Mouse (Mus musculus) hindbrain, embryonic 12.5 days (tissue): ENCODE results near the gene Cnnm1. TPM values are rescaled to one million over a fixed set of nuclear protein-coding genes. Genes with fewer than 3 reads are reported as not detected.

Experiments
- ATAC-seq: fragments of 200-750 bp; cut with Nextera tagmentation; 2 replicates; pipeline ENCODE4 v1.8.0; 2017; ENCODE audit warnings: moderate TSS enrichment; ENCODE audit not compliant: low FRiP score
- H3K27ac ChIP-seq: fragments of 300-500 bp; sonication (generic); 2 replicates; pipeline ENCODE4 v1.5.1; 2016; ENCODE audit warnings: mild to moderate bottlenecking
- H3K27me3 ChIP-seq: fragments of 300-500 bp; sonication (generic); 2 replicates; pipeline ENCODE4 v1.6.1; 2016; ENCODE audit warnings: mild to moderate bottlenecking
- H3K36me3 ChIP-seq: fragments of 300-500 bp; sonication (generic); 2 replicates; pipeline ENCODE4 v1.6.1; 2016; ENCODE audit warnings: mild to moderate bottlenecking
- H3K4me1 ChIP-seq: fragments of 300-500 bp; sonication (generic); 2 replicates; pipeline ENCODE4 v1.6.1; 2016
- H3K4me2 ChIP-seq: fragments of 300-500 bp; sonication (generic); replicated peaks from 2 replicates; pipeline ENCODE4 v1.6.1; 2016; ENCODE audit warnings: mild to moderate bottlenecking
- H3K4me3 ChIP-seq: fragments of 300-500 bp; sonication (generic); 2 replicates; pipeline ENCODE4 v1.5.1; 2016; ENCODE audit warnings: mild to moderate bottlenecking
- H3K9ac ChIP-seq: fragments of 300-500 bp; sonication (generic); 2 replicates; pipeline ENCODE4 v1.6.1; 2016; ENCODE audit warnings: mild to moderate bottlenecking, moderate library complexity
- H3K9me3 ChIP-seq: fragments of 300-500 bp; sonication (generic); replicated peaks from 2 replicates; pipeline ENCODE4 v1.6.1; 2016; ENCODE audit warnings: mild to moderate bottlenecking
- WGBS: fragments of 180-500 bp; shearing (Covaris S2); methylation state at CpG from one replicate; pipeline ENCODE4 v1.1.7; 2016; 5-methylcytosine and 5-hydroxymethylcytosine counted together
- polyA plus RNA-seq: library from polyadenylated mRNA; unstranded; fragments of >200 nt; fragmentation: Nextera tagmentation; extraction: Ambion mirVana; gene quantifications from 2 replicates; pipeline ENCODE4 v1.2.1, GENCODE M21; 2016

The Cnnm1 gene
- polyA plus RNA-seq, 1 experiment from 2014 or later = 0.67 TPM

DNA sequence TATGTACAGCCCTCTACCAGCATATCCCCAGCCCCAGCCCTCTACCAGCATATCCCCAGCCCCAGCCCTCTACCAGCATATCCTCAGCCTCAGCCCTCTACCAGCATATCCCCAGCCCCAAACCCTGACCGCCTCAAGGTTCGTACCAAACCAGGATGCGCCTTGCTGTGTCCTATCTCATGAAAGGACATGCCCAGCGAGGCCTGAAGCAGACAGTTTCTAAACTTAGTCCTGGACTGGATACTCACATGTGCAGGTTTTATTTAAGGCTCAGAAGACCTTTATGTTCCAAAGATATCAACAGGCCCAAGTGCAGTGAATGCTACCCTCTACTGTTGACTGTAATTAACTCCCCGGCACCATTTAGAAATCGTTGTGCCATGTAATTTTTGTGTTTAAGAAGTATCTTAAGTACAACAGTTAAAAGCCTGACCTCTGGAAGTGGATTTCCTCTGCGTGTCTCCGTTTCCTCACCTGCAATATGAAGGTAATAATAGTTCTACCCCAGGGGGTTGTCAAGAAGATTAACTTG, 87.9 kb downstream of the Cnnm1 start:
- no peaks in the 10 kb centered on the region for H3K36me3 ChIP-seq
- H3K27me3 ChIP-seq = peaks cover 12% of the 10 kb centered on the region
- no peak overlapping the region for H3K4me2 ChIP-seq
- WGBS = 88% methylated on average over 8 of the region's 8 CpGs
- no peak overlapping the region for H3K4me3 ChIP-seq
- H3K9me3 ChIP-seq = no peaks in the 10 kb centered on the region
- no peak overlapping the region for H3K27ac ChIP-seq
- ATAC-seq = no peak
- peaks cover 13% of the 10 kb centered on the region for H3K4me1 ChIP-seq
- H3K9ac ChIP-seq = no peak overlapping the region

- H3K4me3 ChIP-seq = peak overlapping the region; percentile 16; the same call in 1 of the 2 replicates
- 2% methylated on average over 13 of the region's 13 CpGs for WGBS
Observed at GRCm38 (mm10) chr19:43530197-43530770, 90.0 kb downstream of the Cnnm1 start.

DNA sequence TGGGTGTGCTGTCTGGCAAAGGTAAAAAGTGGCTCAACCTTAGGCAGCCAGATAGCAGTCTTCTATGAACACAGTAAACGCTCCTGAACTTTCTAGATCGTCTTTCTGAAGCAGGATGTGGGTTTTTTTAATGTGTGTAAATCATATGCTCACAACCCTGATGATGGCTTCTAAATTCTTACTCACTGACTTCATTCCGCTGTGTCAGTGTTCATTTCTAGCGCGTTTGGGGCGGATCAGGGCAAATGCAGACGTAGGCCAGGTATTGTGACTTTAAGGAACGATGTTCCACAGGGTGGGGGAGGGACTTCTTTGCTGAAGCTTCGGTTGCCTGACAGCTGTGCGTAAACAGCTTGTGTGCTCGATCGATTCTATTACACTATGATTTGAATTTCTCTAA, 90.7 kb downstream of the Cnnm1 start:
- no peak overlapping the region for H3K4me2 ChIP-seq
- 31% methylated on average over 12 of the region's 12 CpGs for WGBS
- H3K4me1 ChIP-seq = no peaks in the 10 kb centered on the region
- H3K9me3 ChIP-seq = no peaks in the 10 kb centered on the region
- no peak overlapping the region for H3K4me3 ChIP-seq
- no peak for ATAC-seq
- H3K9ac ChIP-seq = no peak overlapping the region
- no peak overlapping the region for H3K27ac ChIP-seq
- H3K36me3 ChIP-seq = no peaks in the 10 kb centered on the region
- H3K27me3 ChIP-seq = peaks cover 12% of the 10 kb centered on the region

More at GRCm38 (mm10) chr19:43530197-43530770, 90.0 kb downstream of the Cnnm1 start:
- H3K9ac ChIP-seq = no peak overlapping the region
- peaks cover 1% of the 10 kb centered on the region for H3K4me1 ChIP-seq
- H3K4me2 ChIP-seq = peak overlapping the region; percentile 46
- H3K27ac ChIP-seq = no peak overlapping the region
- H3K9me3 ChIP-seq = no peaks in the 10 kb centered on the region
- H3K36me3 ChIP-seq = no peaks in the 10 kb centered on the region
- peaks cover 12% of the 10 kb centered on the region for H3K27me3 ChIP-seq
- peak; percentile 88 for ATAC-seq

GRCm38 (mm10) chr19:43535372-43535771, 95.1 kb downstream of the Cnnm1 start:
- no peaks in the 10 kb centered on the region for H3K4me1 ChIP-seq
- no peak for ATAC-seq
- H3K9ac ChIP-seq = no peak overlapping the region
- no peaks in the 10 kb centered on the region; the same call in 1 of the 2 replicates for H3K27me3 ChIP-seq
- no peak overlapping the region for H3K4me2 ChIP-seq
- H3K4me3 ChIP-seq = no peak overlapping the region
- H3K9me3 ChIP-seq = no peaks in the 10 kb centered on the region
- 91% methylated on average over 3 of the region's 3 CpGs for WGBS
- H3K36me3 ChIP-seq = no peaks in the 10 kb centered on the region
- no peak overlapping the region for H3K27ac ChIP-seq

- 7% methylated on average over 19 of the region's 19 CpGs for WGBS
- Histone ChIP-seq H3K27ac (0 out of 2 replicates have a peak overlapping the region, but pooled peaks have one; percentile 23), H3K36me3 (no peaks in the 10 kb centered on the region), H3K27me3 (peaks cover 20% of the 10 kb centered on the region), H3K4me1 (peaks cover 15% of the 10 kb centered on the region), H3K9ac (0 out of 2 replicates have a peak overlapping the region, but pooled peaks have one; percentile 32), H3K4me2 (peak overlapping the region; percentile 41), H3K4me3 (no peak overlapping the region), H3K9me3 (no peaks in the 10 kb centered on the region)
- ATAC-seq = no peak
Observed at GRCm38 (mm10) chr19:43546337-43547117, 106.3 kb downstream of the Cnnm1 start.

Other genes with a start within 250 kb of the Cnnm1 start
- 1.3 and 1.6 TPM in 2 replicates for gene Hpse2, start 52.1 kb upstream of the Cnnm1 start, polyA plus RNA-seq
- 54.9 and 58.5 TPM in 2 replicates for gene Got1, start 84.2 kb downstream of the Cnnm1 start, polyA plus RNA-seq
- 0.21 and 0.22 TPM in 2 replicates for gene Nkx2-3, start 171.9 kb downstream of the Cnnm1 start, polyA plus RNA-seq
- gene Slc25a28, start 234.4 kb downstream of the Cnnm1 start, polyA plus RNA-seq = 17.0 and 17.4 TPM in 2 replicates
- gene Entpd7, start 249.2 kb downstream of the Cnnm1 start, polyA plus RNA-seq = 10.5 and 12.5 TPM in 2 replicates